Mouse (Mus musculus): Measurements from ENCODE around the gene Cdk14.
"Not testable (repeated sequence)": the region's sequence is repeated elsewhere in the genome, so short reads cannot be mapped to it uniquely, and the experiment has no call there.

Cdk14 gene

GRCm38 (mm10) chr5:5367550-5367949 lies 52.6 kb downstream of the Cdk14 start:
- no peak for DNase-seq (ENCODE audit: low read depth, low spot score)

DNA sequence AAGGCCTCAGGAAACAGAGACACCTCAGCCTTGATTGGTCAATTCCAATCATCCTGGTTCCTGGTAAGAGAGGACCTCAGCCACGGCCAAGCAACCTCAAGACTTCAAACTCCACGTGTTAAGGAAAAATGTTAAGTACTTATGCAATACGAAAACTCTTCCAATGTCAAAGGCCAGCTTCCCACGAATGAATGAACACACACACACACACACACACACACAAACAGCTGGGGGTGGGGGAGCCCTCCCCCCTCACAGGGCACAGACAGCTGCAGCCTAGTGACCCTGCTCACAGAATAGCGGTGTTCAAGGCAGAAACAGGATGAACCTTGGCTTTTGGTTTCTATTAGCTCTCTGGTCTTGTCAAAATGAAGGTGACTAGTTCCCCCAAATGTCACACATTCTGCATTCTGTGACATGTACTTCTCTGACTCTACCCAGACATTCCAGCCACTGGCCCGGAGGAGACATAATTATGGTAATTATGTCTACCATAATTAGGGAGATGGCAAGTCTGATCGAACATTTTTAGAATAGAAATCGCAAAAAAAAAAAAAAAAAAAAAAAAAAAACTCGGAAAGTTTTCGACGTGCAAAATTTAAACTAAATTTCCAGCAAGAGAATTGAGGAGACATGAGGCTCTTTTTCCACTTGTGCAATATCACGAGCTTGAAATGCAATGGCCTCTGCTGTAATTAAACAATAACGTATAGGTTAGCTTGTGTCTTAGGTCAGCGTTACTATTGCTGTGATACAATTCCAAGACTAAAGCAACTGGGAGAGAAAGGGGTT lies 54.6 kb downstream of the Cdk14 start:
- DNase-seq (ENCODE audit: low read depth, low spot score), result no peak

GRCm38 (mm10) chr5:5361684-5362083 lies 58.4 kb downstream of the Cdk14 start:
- no peak for DNase-seq (ENCODE audit: low read depth, low spot score)

DNA sequence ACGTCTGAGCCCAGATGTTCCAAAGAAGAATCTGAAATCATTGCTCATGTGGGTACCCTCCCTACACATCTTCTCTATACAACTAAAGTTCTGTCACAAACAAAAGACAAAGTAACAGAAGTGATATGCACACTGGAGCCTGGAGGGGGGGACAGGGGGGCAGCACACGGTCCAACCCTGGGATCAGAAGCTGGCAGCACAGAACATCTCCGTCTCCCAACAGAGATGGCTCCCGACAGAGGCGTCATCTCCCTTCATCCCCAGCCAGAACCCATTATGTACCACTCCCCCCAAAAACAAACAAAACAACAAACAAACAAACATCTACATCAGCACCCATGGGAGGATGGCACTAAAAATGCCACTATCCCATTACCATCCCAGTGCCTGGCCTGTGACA lies 59.8 kb downstream of the Cdk14 start:
- no peak for DNase-seq (ENCODE audit: low read depth, low spot score)

DNA sequence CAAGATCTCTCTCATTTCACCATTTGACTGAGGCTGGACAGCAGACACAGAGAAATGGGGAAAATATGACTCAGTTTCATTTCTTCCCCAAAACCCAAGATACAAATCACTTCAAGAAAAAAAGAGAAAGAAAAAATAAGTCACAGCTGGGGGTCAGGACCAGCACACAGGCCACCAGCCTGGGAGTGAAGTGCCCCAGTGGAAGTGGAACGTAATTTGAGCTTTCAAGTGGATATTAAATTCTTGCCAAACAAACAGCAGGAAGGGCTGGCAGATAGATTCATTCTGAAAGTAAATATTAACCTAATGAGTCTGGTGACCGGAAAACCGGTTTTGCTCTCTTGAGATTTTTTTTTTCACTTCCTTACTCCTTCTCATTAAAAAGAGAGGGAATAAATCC lies 60.2 kb downstream of the Cdk14 start:
- DNase-seq (ENCODE audit: low read depth, low spot score), result no peak

GRCm38 (mm10) chr5:5359370-5359769 lies 60.7 kb downstream of the Cdk14 start:
- DNase-seq (ENCODE audit: low read depth, low spot score), result no peak

DNA sequence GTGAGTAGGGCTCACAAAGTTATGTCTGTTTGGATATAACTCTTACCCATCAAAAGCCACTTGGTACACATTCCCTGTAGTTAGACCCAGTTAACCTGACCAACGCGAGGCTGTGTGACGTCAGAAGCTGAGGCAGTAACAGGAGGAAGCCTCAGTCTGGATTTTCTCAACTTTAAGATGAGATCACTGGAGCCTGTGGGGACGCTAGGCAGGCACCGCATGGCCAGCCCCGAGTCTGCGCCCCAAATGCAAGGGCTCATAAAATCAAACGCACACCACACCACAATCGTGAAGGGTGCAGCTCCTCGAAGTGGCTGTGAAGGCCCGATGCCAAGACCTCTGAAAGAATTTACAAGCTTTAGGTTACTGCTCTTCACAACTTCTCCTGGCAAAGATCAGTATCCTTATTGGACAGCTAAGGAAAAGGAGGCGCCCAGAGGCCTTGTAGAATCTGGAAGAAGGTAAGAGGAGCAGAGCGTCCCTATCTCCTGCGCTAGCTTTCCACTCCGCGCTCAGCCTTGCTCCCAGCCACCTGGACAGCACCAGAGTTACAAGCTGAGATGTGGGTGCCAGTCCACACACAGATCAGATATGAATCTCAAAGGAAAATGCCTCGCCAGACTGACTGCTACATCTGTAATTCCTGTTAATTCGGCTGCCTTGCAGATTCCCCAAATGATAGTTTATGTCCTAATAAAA lies 61.9 kb downstream of the Cdk14 start:
- DNase-seq (ENCODE audit: low read depth, low spot score), result no peak

GRCm38 (mm10) chr5:5354684-5355368 lies 65.3 kb downstream of the Cdk14 start:
- DNase-seq (ENCODE audit: low read depth, low spot score), result no peak

- no peak for DNase-seq (ENCODE audit: low read depth, low spot score)
These were observed 66.2 kb downstream of the Cdk14 start for GRCm38 (mm10) chr5:5353946-5354345.

GRCm38 (mm10) chr5:5344646-5345045 lies 75.5 kb downstream of the Cdk14 start:
- DNase-seq (ENCODE audit: low read depth, low spot score), result no peak

GRCm38 (mm10) chr5:5343741-5344140 lies 76.4 kb downstream of the Cdk14 start:
- no peak for DNase-seq (ENCODE audit: low read depth, low spot score)

DNA sequence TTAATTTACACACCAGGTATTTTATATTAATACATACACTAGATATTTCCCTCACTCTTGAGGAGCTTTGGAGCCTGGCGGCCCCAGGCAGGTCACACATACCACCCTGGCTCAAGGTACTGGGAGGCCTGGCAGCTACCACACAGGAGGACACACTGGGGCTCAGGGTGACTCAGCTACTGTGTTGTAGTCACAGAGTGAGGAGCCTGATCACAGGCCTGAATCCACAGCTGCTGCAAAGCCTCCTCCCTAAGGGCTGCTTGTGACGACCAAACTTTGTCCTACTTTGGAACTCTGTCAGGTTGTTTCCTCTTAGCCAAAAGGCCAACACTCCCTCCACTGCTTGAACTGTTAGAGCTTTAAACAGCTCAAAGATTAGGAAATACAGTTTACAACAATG lies 76.8 kb downstream of the Cdk14 start:
- no peak for DNase-seq (ENCODE audit: low read depth, low spot score)

GRCm38 (mm10) chr5:5342410-5343137 lies 77.5 kb downstream of the Cdk14 start:
- peak; percentile 43 for DNase-seq (ENCODE audit: low read depth, low spot score)

DNA sequence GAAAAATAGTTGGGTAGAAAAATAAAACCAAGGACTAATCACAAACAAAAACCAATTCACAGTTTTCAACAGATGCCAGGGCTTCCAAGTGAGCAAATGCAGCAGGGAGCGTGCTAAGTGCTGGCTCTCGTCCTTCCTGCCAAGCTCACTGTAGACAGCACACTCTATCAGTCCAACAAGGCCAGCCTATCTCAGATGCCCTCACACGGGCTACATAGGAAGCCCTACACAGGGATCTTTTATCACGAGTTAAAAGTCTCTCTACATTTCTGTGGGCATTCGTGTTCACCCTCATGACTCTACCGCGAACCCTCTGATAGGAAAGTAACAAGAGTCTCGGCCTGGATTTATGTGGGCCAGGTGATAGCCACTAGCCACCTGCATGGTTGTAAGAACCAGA lies 78.5 kb downstream of the Cdk14 start:
- DNase-seq (ENCODE audit: low read depth, low spot score), result no peak

GRCm38 (mm10) chr5:5333916-5334315 lies 86.2 kb downstream of the Cdk14 start:
- DNase-seq (ENCODE audit: low read depth, low spot score), result no peak

DNA sequence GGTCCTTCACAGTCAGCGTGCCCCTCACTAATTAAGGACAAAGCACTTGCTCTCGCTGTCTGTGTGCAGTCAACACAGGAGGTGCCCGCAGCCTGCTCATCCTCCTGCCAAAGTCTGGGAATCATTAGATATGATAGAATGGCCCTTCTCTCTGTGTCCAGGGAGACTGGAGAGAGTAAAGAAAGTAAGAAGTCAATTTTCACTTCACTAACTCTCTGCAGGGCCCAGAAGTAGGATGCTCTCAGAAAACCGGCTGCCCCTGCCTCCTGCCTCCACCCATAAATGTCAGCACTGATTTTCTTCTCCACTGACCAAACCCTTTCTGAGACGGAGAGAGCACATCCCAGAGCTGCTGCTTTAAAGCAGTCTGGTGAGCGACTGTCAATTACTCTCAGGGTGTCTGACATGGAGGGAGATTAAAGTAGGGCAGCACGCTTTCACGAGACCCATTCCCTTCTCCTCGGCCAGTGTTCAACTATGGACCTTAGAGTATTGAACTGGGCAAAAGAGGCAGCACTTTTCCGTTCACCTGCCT lies 89.1 kb downstream of the Cdk14 start:
- no peak for DNase-seq (ENCODE audit: low read depth, low spot score)

GRCm38 (mm10) chr5:5329018-5329417 lies 91.1 kb downstream of the Cdk14 start:
- DNase-seq (ENCODE audit: low read depth, low spot score), result not testable (repeated sequence)

- no peak for DNase-seq (ENCODE audit: low read depth, low spot score)
These were observed 93.4 kb downstream of the Cdk14 start for GRCm38 (mm10) chr5:5326716-5327115.

DNA sequence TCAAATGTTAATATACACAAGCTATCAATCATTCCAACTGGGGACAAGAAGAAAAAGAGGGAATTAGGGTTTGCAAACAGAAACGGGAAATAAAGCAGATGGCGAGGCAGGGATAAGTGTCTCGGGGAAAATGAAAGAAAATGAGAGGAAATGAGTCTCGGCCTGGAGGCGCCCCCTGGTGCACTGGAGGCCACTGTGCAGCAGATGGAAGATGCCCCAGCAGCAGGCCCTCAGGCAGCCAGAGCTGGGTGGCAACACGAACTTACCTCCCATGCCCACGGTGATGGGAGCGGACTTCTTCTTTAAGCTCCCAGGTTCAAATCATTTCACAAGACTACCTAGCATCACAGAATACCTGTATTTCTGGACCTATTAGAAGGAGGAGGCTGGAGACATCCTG lies 97.4 kb downstream of the Cdk14 start:
- no peak for DNase-seq (ENCODE audit: low read depth, low spot score)

- no peak for DNase-seq (ENCODE audit: low read depth, low spot score)
These were observed 99.5 kb downstream of the Cdk14 start for GRCm38 (mm10) chr5:5320506-5321181.

Data from telencephalon, adult 2 months (tissue).